In genomic region chr9:37627263-37627662, GRCm38 (mm10) we compare ENCODE assay signal across 23 mouse cellular contexts. TPM values are rescaled to one million over a fixed set of nuclear protein-coding genes. Genes with fewer than 3 reads are reported as not detected.
"Had no signal": no experiment of that assay in that cellular context is flagged by ENCODE, and none has a peak within 500 bp of the region (broad histone marks: within the 10 kb centered on the region; RNA-seq: fewer than 3 reads in every experiment).

No protein-coding gene starts in this region.

- H3K9me3 ChIP-seq: midbrain, embryonic 10.5 days; midbrain, embryonic 12.5 days; stomach, embryonic 15.5 days had no signal

- H3K9ac ChIP-seq: lung, embryonic 14.5 days; midbrain, embryonic 12.5 days; stomach, embryonic 15.5 days had no signal

- H3K27me3 ChIP-seq: midbrain, embryonic 12.5 days; stomach, embryonic 15.5 days had no signal

- H3K4me3 ChIP-seq: midbrain, embryonic 10.5 days; midbrain, embryonic 12.5 days; stomach, embryonic 15.5 days had no signal

- DNase-seq: lung, adult 18-20 months; lung, embryonic 14.5 days; lung, postnatal 10 days; lung, postnatal 4 days; midbrain, embryonic 14.5 days; right cerebral cortex, postnatal 14 days; thymus, adult 2 months; thymus, postnatal 25 days; thymus, postnatal 4 days had no signal

- H3K27ac ChIP-seq: stomach, embryonic 15.5 days; stomach, postnatal 0 days had no signal

- H3K4me1 ChIP-seq: stomach, embryonic 15.5 days had no signal

- ATAC-seq: midbrain, embryonic 16.5 days had no signal

- H3K4me2 ChIP-seq: lung, embryonic 14.5 days; midbrain, embryonic 12.5 days; stomach, embryonic 15.5 days had no signal

- H3K36me3 ChIP-seq: midbrain, embryonic 10.5 days; midbrain, embryonic 12.5 days; stomach, embryonic 15.5 days had no signal

RNA-seq across cellular contexts. Expression of gene Spa17, which starts 13.7 kb away (rescaled TPM):
- total RNA-seq: monocyte, adult 5-6 weeks had no signal

RNA-seq across cellular contexts. Expression of gene Panx3, which starts 41.8 kb away (rescaled TPM):
- total RNA-seq: megakaryocyte, adult 5-6 weeks; megakaryocyte-erythroid progenitor cell, adult 5-6 weeks; monocyte, adult 5-6 weeks; neutrophil, adult 5-6 weeks had no signal
- polyA plus RNA-seq: liver, embryonic 16.5 days; lung, embryonic 14.5 days; midbrain, embryonic 14.5 days; neural tube, embryonic 11.5 days; neural tube, embryonic 14.5 days; spleen, adult 2 months; stomach, embryonic 15.5 days; stomach, postnatal 0 days; thymus, adult 2 months; urinary bladder, adult 2 months had no signal
